Mouse (Mus musculus): Measurements from ENCODE around the gene Ehd2. TPM values are rescaled to one million over a fixed set of nuclear protein-coding genes. Genes with fewer than 3 reads are reported as not detected.

Gene Ehd2
- total RNA-seq (2023): 1.1 TPM

DNA sequence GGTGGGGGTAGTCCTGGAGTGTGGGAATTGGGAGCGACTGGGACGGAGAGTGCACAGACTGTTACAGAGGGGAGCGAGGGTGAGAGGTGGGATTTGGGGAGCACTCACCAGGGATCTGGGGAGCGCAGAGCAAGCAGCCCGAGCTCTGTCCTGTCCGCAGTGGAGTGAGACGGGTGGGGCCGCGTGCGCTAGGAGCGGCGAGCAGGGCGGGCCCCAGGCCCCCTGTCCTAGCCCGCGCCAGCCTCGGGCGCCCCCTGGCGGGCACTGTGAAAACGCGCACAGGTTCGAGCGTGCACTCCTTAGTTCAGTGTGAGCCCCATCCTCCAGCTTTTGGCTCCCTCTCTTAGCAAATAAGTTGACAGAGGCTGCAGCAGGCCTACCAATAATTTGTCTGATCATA is at the start of gene Ehd2:
TSS of gene Ehd2 (minus strand) at position 256 of the 400 bp plus-strand sequence.

DNA sequence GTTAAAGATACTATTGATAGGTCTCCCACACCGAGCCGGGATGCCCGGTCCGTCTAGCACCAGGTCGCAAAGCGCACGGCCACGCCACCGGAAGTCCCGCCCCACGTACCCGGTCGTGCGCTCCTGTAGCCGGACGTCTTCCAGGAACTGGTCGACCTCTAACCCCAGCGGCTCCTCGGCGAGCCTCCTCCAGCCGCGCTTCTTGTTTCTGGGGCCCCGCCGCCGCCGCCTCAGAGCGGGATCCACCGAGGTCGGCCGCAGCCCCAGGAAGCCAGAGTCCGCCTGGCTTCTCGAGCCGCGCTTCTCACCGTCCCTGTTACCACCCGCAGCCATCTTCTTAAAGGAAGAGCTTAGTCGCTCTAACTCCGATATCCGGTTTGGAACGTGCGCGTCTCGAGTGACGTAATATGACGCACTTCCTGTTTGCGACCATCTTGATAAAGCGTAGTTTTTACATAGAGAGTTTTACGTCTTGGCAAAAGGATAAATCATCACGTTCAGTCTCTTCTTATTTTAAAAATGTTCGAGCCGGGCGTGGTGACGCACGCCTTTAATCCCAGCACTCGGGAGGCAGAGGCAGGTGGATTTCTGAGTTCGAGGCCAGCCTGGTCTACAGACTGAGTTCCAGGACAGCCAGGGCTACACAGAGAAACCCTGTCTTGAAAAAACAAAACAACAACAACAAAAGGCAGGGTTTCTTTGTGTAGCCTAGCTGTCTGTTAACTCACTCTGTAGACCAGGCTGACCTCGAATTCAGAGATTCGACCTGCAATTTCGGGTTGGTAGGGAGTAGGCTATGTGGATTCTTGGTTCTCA is 21.4 kb downstream of the Ehd2 start, which contains the start of gene Nop53:
TSS of gene Nop53 (minus strand) at position 354 of the 816 bp plus-strand sequence.

DNA sequence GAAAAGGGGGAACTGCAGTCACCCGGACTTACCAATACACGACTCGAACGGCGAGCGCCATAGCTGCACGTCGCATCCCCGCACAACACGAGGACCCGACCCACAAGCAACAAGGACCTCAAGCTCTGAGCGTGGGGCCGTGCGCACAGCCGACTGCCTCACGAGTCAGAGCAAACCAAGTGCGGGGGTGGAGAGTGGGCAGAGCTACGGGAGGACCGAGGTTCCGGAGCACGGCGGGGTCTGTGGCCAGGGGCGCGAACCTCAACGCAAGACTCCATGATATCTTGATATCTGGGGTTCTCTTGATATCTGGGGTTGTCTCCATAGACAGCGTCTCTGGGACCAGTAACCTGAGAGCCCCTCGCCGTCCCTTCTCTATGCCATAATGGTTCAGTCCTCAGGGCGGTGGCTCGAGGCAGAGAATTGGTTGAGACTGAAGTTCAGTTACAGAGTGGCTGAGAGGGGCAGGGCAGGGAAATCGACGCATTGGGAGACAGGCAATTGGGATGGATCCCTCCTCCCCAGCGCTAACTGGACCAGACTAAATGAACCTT is 45.1 kb downstream of the Ehd2 start, which contains the start of gene Selenow:
TSS of gene Selenow (minus strand) at position 183 of the 554 bp plus-strand sequence.

Other genes with a start within 250 kb of the Ehd2 start
- not detected for gene Obox5, start 217.4 kb downstream of the Ehd2 start, total RNA-seq (2023)
- gene Obox6, start 127.9 kb downstream of the Ehd2 start, total RNA-seq (2023): not detected
- not detected for gene Crx, start 87.6 kb downstream of the Ehd2 start, total RNA-seq (2023)
- not detected for gene Crxos, start 85.0 kb downstream of the Ehd2 start, total RNA-seq (2023)
- gene Selenow, start 45.2 kb downstream of the Ehd2 start, total RNA-seq (2023): 216 TPM
- gene Nop53, start 21.5 kb downstream of the Ehd2 start, total RNA-seq (2023): 587 TPM
- 65.3 TPM for gene Bicra, start 80.4 kb upstream of the Ehd2 start, total RNA-seq (2023)
- not detected for gene Zfp541, start 94.2 kb upstream of the Ehd2 start, total RNA-seq (2023)
- 305 TPM for gene Napa, start 130.9 kb upstream of the Ehd2 start, total RNA-seq (2023)
- gene Kptn, start 152.3 kb upstream of the Ehd2 start, total RNA-seq (2023): 33.2 TPM
- 0.12 TPM for gene Slc8a2, start 162.3 kb upstream of the Ehd2 start, total RNA-seq (2023)
- gene Meis3, start 207.5 kb upstream of the Ehd2 start, total RNA-seq (2023): 45.9 TPM